Mouse (Mus musculus) myocyte (in vitro differentiated cells): Measurements from ENCODE around the gene Plcd4. TPM values are rescaled to one million over a fixed set of nuclear protein-coding genes. Genes with fewer than 3 reads are reported as not detected.
"Not testable (repeated sequence)": the region's sequence is repeated elsewhere in the genome, so short reads cannot be mapped to it uniquely, and the experiment has no call there.

Experiments used
- H3K27me3 ChIP-seq: one replicate; pipeline ENCODE4 v1.6.1; 2011; ENCODE audit not compliant: control insufficient read depth, insufficient read depth, insufficient read length
- H3K36me3 ChIP-seq: one replicate; pipeline ENCODE4 v1.6.1; 2011; ENCODE audit not compliant: control insufficient read depth, insufficient read depth
- H3K4me2 ChIP-seq: one replicate; pipeline ENCODE4 v1.6.1; 2011; ENCODE audit warnings: low read depth, control low read depth
- H3K4me3 ChIP-seq: one replicate; pipeline ENCODE4 v1.5.1; 2011; ENCODE audit warnings: mild to moderate bottlenecking, control low read depth, moderate library complexity
- H3K79me2 ChIP-seq: one replicate; pipeline ENCODE4 v1.6.1; 2011; ENCODE audit not compliant: control insufficient read depth, insufficient read depth
- H3ac ChIP-seq: one replicate; pipeline ENCODE4 v1.6.1; 2011; ENCODE audit not compliant: control insufficient read depth, insufficient read length
- CEBPB ChIP-seq: IDR thresholded peaks from 2 replicates; pipeline ENCODE4 v1.6.1; 2011; ENCODE audit warnings: mild to moderate bottlenecking, moderate library complexity; ENCODE audit not compliant: poor library complexity, insufficient read depth, severe bottlenecking
- E2F4 ChIP-seq: IDR thresholded peaks from one replicate; pipeline ENCODE4 v1.6.1; 2011; ENCODE audit warnings: mild to moderate bottlenecking, control low read depth, moderate library complexity; ENCODE audit not compliant: insufficient read depth
- MAX ChIP-seq: IDR thresholded peaks from one replicate; pipeline ENCODE4 v1.6.1; 2011; ENCODE audit warnings: low read depth, mild to moderate bottlenecking, control low read depth
- MYOD1 ChIP-seq, 3 experiments: IDR thresholded peaks; one replicate each; pipeline ENCODE4 v1.6.1; 2011; ENCODE audit warnings: control low read depth in 2 of 3, low read depth in 2 of 3, mild to moderate bottlenecking in 2 of 3, moderate library complexity in 1 of 3; ENCODE audit not compliant: insufficient read length in 2 of 3, control insufficient read depth in 1 of 3
- MYOG ChIP-seq, 3 experiments: IDR thresholded peaks; one replicate each; pipeline ENCODE4 v1.6.1; 2011; ENCODE audit warnings: control low read depth in 2 of 3, low read depth in 2 of 3, mild to moderate bottlenecking in 2 of 3; ENCODE audit not compliant: insufficient read length in 2 of 3, control insufficient read depth in 1 of 3, insufficient read depth in 1 of 3
- POLR2A ChIP-seq: IDR thresholded peaks from one replicate; pipeline ENCODE4 v1.6.1; 2011; ENCODE audit warnings: low read depth, mild to moderate bottlenecking, control low read depth, moderate library complexity; ENCODE audit not compliant: insufficient read length
- POLR2AphosphoS2 ChIP-seq: IDR thresholded peaks from one replicate; pipeline ENCODE4 v1.6.1; 2011; ENCODE audit warnings: low read depth, control low read depth; ENCODE audit not compliant: insufficient read length
- REST ChIP-seq: IDR thresholded peaks from one replicate; pipeline ENCODE4 v1.6.1; 2011; ENCODE audit warnings: mild to moderate bottlenecking, control low read depth, moderate library complexity; ENCODE audit not compliant: insufficient read depth, insufficient read length
- SRF ChIP-seq: IDR thresholded peaks from one replicate; pipeline ENCODE4 v1.6.1; 2011; ENCODE audit warnings: low read depth; ENCODE audit not compliant: control insufficient read depth, insufficient read length
- TCF12 ChIP-seq: IDR thresholded peaks from one replicate; pipeline ENCODE4 v1.6.1; 2011; ENCODE audit warnings: mild to moderate bottlenecking, control low read depth; ENCODE audit not compliant: poor library complexity, insufficient read depth, severe bottlenecking
- TCF3 ChIP-seq: IDR thresholded peaks from one replicate; pipeline ENCODE4 v1.6.1; 2011; ENCODE audit warnings: low read depth, control low read depth; ENCODE audit not compliant: insufficient read length
- USF1 ChIP-seq: IDR thresholded peaks from one replicate; pipeline ENCODE4 v1.6.1; 2011; ENCODE audit warnings: low read depth, mild to moderate bottlenecking, control low read depth, moderate library complexity
- polyA plus RNA-seq: library from polyadenylated mRNA; unstranded; fragments of >200 nt; fragmentation: generic; extraction: Trizol; gene quantifications from one replicate; pipeline ENCODE4 v1.2.1, GENCODE M21; 2012; ENCODE audit warnings: missing spikeins

Gene Plcd4
- polyA plus RNA-seq, 1 experiment: 0.12 TPM

GRCm38 (mm10) chr1:74507780-74508179 lies 34.9 kb upstream of the Plcd4 start:
- TF ChIP-seq MYOD1 (IDR thresholded peaks at IDR 0.05; ENCODE audit: control insufficient read depth in 1 of 3, insufficient read length in 2 of 3, low read depth in 2 of 3) (no peak), MYOG (IDR thresholded peaks at IDR 0.05; ENCODE audit: control insufficient read depth in 1 of 3, insufficient read depth in 1 of 3, insufficient read length in 2 of 3, low read depth in 2 of 3) (no peak), POLR2AphosphoS2 (no peak), POLR2A (no peak), TCF12 (no peak), REST (no peak), CEBPB (no peak), MAX (no peak), E2F4 (no peak)
- Histone ChIP-seq H3K4me3 (peak overlapping the region; percentile 92), H3K4me2 (peak overlapping the region; percentile 99), H3ac (no peak overlapping the region), H3K79me2 (peaks cover 89% of the 10 kb centered on the region), H3K27me3 (no peaks in the 10 kb centered on the region), H3K36me3 (no peaks in the 10 kb centered on the region)

DNA sequence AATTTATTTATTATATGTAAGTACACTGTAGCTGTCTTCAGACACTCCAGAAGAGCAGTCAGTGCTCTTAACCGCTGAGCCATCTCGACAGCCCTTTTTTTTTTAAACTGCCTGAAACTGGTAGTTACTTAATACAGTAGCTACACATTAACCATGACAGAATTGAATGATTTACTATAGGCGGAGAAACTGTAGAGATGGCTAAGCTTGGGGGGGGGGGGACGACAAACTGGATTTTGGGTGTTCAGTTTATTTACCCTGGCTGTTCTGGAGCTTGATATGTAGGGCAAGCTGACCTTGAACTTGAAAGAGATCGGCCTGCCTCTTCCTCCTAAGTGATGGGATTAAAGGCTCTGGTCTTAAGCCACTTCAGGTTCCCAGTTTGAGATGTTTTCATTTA lies 31.4 kb upstream of the Plcd4 start:
- Histone ChIP-seq H3K36me3 (no peaks in the 10 kb centered on the region), H3K79me2 (peaks cover 98% of the 10 kb centered on the region), H3K4me2 (no peak overlapping the region), H3K4me3 (no peak overlapping the region), H3ac (no peak overlapping the region), H3K27me3 (no peaks in the 10 kb centered on the region)
- TF ChIP-seq MAX (no peak), TCF12 (no peak), E2F4 (no peak), SRF (no peak), POLR2AphosphoS2 (no peak), MYOG (IDR thresholded peaks at IDR 0.05; ENCODE audit: control insufficient read depth in 1 of 3, insufficient read depth in 1 of 3, insufficient read length in 2 of 3, low read depth in 2 of 3) (no peak), USF1 (no peak), REST (no peak)

DNA sequence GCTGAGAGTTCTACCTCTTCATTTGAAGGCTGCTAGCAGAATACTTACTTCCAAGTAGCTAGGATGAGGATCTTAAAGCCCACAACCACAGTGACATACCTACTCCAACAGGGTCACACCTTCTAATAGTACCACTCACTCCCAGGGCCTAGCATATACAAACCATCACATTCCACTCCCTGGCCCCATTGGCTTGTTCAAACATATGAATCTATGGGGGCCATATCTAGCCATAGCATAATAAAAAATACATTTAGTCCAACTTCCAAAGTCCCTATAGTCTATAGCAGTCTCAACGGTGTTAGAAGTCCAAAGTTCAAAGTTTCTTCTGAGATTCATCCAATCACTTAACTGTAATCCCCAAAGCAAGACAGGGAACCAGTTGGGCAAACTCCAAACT lies 29.7 kb upstream of the Plcd4 start:
- H3K36me3 ChIP-seq, H3K27me3 ChIP-seq, H3K4me2 ChIP-seq, H3ac ChIP-seq, H3K4me3 ChIP-seq: not testable (repeated sequence)
- peaks cover 90% of the 10 kb centered on the region for H3K79me2 ChIP-seq

GRCm38 (mm10) chr1:74519875-74520274 lies 22.8 kb upstream of the Plcd4 start:
- Histone ChIP-seq H3K4me2 (no peak overlapping the region), H3K4me3 (no peak overlapping the region), H3K79me2 (peaks cover 21% of the 10 kb centered on the region), H3ac (no peak overlapping the region), H3K27me3 (no peaks in the 10 kb centered on the region), H3K36me3 (peaks cover 43% of the 10 kb centered on the region)
- TF ChIP-seq USF1 (no peak), TCF12 (no peak), REST (no peak), CEBPB (no peak)

DNA sequence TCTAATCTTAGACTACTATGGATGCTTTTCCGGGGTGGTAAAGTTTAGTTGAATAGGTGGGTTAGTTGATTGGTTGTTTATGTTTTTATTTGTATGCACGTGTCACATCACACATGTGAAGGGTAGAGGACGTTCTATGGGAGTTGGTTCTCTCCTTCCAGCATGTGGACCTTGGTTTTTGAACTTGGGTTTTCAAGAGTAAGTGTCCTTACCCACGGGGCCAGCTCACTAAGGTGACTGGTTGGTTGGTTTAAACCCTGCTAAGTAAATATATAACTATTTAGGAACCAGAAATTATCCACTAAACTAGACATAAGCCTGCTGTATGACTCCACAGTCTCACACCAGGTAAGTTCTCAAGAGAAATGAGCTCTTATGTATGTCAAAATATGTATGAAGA lies 17.9 kb upstream of the Plcd4 start:
- Histone ChIP-seq H3K4me3 (no peak overlapping the region), H3K4me2 (no peak overlapping the region), H3K79me2 (no peaks in the 10 kb centered on the region), H3ac (no peak overlapping the region), H3K36me3 (peaks cover 56% of the 10 kb centered on the region), H3K27me3 (no peaks in the 10 kb centered on the region)
- TF ChIP-seq POLR2A (no peak), TCF3 (no peak), E2F4 (no peak)

GRCm38 (mm10) chr1:74528589-74528988 lies 14.1 kb upstream of the Plcd4 start:
- no peak overlapping the region for H3K4me3 ChIP-seq

More at GRCm38 (mm10) chr1:74528589-74528988, 14.1 kb upstream of the Plcd4 start:
- Histone ChIP-seq H3K27me3 (no peaks in the 10 kb centered on the region), H3ac (no peak overlapping the region), H3K36me3 (peaks cover 49% of the 10 kb centered on the region), H3K79me2 (no peaks in the 10 kb centered on the region), H3K4me2 (no peak overlapping the region)
- TF ChIP-seq POLR2A (no peak), REST (no peak), CEBPB (no peak), USF1 (no peak), MYOG (IDR thresholded peaks at IDR 0.05; ENCODE audit: control insufficient read depth in 1 of 3, insufficient read depth in 1 of 3, insufficient read length in 2 of 3, low read depth in 2 of 3) (no peak), MYOD1 (IDR thresholded peaks at IDR 0.05; ENCODE audit: control insufficient read depth in 1 of 3, insufficient read length in 2 of 3, low read depth in 2 of 3) (no peak), SRF (no peak), POLR2AphosphoS2 (no peak), E2F4 (no peak), TCF3 (no peak), MAX (no peak), TCF12 (no peak)
